Mouse (Mus musculus) CH12F3 (cell line): ENCODE data around the gene 2010109A12Rik.

ENCODE experiments used
- in situ Hi-C: fragments of 300-500 bp; cut with MboI; formaldehyde crosslinking; loops from 2 replicates; pipeline ENCODE4 v1.14.3; 2020; ENCODE audit warnings: low sequenced_read_pairs

Gene 2010109A12Rik

GRCm38 (mm10) chr5:93227157-93227556 is 20.8 kb downstream of the 2010109A12Rik start:
- in situ Hi-C loops: no loop called here

- in situ Hi-C loops: no loop called here
These were observed 23.2 kb downstream of the 2010109A12Rik start for GRCm38 (mm10) chr5:93229527-93229926.

DNA sequence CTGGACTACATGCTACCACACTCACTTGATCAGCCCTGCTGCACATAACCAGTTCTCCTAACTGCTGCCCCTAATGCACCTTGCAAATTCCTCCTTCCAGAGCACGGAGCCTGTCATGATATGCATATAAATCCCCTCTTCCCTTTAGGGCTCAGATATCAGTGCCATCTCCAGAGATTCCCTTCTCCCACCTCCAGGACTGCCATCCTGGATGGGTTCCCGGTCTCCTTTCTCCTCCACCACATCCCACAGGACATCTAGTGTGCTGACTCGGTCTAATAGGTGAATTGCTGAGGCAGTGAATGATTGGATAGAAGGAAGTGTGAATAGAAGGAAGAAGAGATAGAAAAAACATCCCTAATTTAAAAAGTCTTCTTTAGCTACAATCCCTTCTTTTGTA is 25.4 kb downstream of the 2010109A12Rik start:
- in situ Hi-C loops: no loop called here

- in situ Hi-C loops: no loop called here
These were observed 26.5 kb downstream of the 2010109A12Rik start for GRCm38 (mm10) chr5:93232838-93233237.

GRCm38 (mm10) chr5:93234130-93234529 is 27.8 kb downstream of the 2010109A12Rik start:
- in situ Hi-C loops: no loop called here

DNA sequence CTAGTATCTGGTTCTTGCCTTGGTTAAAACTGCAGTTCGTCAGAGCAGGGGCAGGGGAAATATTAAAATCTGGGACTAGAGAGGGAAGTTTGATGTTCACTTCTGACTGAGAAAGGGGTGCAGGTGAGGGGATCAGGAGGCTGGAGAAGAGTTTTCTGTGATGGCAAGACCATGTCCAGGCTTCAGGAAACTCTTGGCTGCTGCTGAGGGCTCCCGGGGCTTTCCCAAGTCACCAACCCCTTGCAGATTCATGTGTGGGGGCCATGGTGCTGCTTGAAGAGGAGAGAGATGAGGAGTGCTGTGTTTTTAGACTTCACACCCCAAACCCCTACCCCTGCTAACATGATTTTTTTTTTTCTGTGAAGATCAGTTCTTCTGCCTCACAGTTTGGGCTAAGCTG is 28.3 kb downstream of the 2010109A12Rik start:
- in situ Hi-C loops: no loop called here

DNA sequence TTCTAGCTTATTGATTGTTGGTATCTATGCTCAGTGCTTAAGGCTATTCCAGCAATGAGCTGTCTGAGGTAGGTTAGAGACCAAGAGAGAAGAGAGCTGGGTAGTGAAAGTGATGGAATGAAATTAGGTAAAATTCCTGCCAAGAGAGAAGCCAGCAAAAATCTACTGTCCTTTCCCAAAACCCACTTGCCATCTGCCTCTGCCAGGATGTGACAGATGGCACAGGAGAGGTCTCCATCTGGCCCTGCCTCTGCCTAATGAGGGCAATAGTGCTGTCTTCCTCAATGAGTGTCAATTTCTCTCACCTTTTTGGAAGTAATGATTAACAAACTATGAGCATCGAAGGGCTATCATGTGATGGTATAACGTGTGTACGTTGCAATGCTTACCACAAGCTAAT is 29.6 kb downstream of the 2010109A12Rik start:
- in situ Hi-C loops: no loop called here

DNA sequence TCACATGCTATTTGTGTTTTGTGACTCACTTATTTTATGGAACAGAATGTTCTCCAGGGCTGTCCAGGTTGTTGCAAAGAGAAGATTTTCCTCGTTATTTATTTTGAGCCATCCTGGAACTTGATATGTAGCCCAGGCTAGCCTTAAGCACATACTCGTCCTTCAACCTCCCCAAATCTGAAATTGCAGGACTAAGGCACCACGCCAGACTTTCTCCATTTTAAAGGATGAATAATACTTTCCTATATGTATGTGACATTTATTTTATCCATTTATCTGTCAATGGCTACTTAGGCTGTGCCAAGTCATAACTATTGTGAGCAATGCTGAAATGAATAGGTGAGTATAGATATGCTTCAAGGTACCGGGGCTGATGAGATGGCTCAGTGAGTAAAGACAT is 30.2 kb downstream of the 2010109A12Rik start:
- in situ Hi-C loops: no loop called here

GRCm38 (mm10) chr5:93239590-93240544 is 33.5 kb downstream of the 2010109A12Rik start:
- in situ Hi-C loops: no loop called here

- in situ Hi-C loops: no loop called here
These were observed 39.0 kb downstream of the 2010109A12Rik start for GRCm38 (mm10) chr5:93245280-93245679.

- in situ Hi-C loops: no loop called here
These were observed 43.7 kb downstream of the 2010109A12Rik start for GRCm38 (mm10) chr5:93249940-93250578.

DNA sequence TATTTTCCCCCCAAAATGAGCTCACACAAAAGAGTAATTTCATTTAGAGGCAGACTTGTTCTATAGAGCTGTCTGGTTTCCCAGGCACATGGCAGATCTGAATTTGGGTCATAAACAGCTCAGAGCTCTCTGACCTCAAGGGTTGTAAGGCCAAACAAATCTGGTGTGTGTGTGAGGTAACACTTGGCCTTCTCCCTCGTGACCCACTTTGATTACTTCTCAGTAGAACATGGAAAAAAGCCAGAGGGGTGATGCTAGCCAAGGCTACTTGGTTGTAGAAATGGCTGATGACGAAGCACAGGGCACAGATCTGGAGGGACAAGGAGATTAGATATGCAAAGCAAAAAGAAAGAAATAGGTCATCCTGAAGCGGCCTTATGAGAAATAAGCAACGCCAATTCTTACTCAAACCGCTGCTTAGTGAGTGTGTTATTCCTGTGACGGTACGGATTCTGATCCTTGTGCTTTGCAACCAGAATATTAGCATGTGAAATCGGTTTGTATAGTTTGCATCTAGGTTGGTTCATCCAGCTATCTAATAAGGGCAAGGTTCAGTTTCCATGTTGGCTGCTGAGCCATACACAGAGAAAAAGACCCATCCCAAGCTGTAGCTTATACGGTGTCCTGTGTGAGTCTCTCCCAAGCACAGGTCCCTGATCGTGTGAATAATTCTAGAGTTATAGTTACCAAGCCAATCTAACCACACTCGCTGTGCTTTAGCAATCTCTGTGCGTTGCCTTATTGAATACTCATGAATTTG is 44.9 kb downstream of the 2010109A12Rik start:
- in situ Hi-C loops: no loop called here

DNA sequence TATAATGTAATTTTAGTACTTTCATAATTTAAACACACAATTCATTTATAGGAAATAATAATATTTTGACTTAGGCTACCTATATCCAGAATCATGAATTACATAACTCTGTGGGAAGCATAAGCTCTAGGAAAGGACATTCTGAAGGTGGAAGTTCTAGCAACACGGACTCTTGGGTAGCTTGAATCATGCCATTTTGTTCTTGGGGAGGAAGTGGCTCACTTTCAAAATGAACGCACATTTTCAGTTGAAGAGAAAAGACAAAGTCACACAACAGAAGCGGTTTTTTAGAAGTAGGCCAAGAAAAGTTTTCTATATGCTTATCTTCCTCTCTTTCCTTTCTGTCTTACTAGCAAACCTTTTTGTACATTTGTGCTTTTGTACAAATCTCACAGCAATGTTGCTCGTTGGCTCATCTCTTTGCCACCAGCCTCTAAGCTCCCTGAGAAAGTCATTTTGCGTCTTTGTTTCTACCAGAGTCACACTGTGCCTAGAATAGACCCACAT is 49.5 kb downstream of the 2010109A12Rik start:
- in situ Hi-C loops: no loop called here

DNA sequence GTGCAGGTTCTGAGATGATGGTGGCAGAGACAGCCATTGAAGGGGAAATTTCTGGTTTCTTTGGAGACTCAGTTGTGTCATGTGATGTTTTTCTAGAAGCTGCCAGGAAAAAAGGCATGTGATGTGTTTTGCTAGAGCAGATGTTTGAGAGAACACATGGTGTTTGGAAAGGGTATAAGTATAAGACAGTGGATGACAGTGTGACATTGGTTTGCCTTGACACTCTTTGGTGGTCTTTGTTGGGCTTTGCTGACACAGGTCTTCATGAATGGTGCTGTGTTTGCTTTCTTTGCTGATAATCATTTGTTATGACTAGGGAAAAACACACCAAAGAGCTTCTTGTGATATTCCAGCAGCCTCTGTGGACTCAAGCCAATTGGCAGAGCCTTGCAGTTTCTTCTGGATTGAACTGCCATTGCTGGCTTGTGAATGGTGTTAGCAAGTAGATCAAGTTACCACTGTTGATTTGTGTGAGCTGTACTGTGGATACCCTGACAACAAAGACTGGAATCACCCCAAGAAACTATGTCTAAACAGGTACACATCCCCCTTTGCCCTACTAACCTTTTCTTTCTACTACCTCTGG is 50.6 kb downstream of the 2010109A12Rik start:
- in situ Hi-C loops: no loop called here

GRCm38 (mm10) chr5:93259349-93259748 is 53.0 kb downstream of the 2010109A12Rik start:
- in situ Hi-C loops: no loop called here

GRCm38 (mm10) chr5:93260983-93261382 is 54.7 kb downstream of the 2010109A12Rik start:
- in situ Hi-C loops: no loop called here

DNA sequence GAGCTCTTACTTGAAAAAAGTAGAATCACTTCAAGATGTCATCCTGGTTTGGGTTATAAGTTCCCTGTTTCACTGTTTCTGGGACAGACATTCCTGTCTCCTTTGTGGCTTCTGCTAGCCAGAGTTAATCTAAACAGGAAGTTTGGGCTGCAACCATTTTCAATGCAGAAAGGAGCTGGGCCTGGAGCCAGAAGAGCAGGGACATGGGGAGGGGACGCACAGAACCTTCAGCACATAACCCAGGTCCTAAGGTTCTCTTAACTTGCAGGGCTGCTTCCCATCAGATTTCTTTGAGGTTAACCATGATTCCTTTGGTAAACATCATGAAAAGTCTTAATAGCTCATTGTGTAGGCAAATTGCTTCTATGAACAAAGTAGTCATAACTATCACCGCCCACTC is 56.4 kb downstream of the 2010109A12Rik start:
- in situ Hi-C loops: no loop called here
